Mouse (Mus musculus): Measurements from ENCODE around the gene Coro2a.
A peak's percentile ranks its signal among the peaks of the same experiment; 100 is the strongest.

Gene Coro2a

GRCm38 (mm10) chr4:46554295-46555069 is 47.5 kb downstream of the Coro2a start:
- TF ChIP-seq NANOG (IDR thresholded peaks at IDR 0.05; ENCODE audit: borderline replicate concordance, low read length) = no peak
- H3K9me3 ChIP-seq (ENCODE audit: low read length) = no peaks in the 10 kb centered on the region
- H3K4me3 ChIP-seq (replicated peaks; ENCODE audit: low read length) = no peak overlapping the region
- peaks cover 19% of the 10 kb centered on the region for H3K4me1 ChIP-seq (replicated peaks; ENCODE audit: low read depth, low read length)
- H3K36me3 ChIP-seq (ENCODE audit: insufficient read depth, low read length) = no peaks in the 10 kb centered on the region
- 0 out of 2 replicates have a peak, but pooled peaks cover 6% of the 10 kb centered on the region for H3K27me3 ChIP-seq (ENCODE audit: insufficient read depth, low read length)

- Histone ChIP-seq H3K4me3 (replicated peaks; ENCODE audit: low read length) (no peak overlapping the region), H3K27me3 (ENCODE audit: insufficient read depth, low read length) (peaks cover 9% of the 10 kb centered on the region; the same call in 1 of the 2 replicates), H3K4me1 (replicated peaks; ENCODE audit: low read depth, low read length) (peaks cover 19% of the 10 kb centered on the region), H3K36me3 (ENCODE audit: insufficient read depth, low read length) (no peaks in the 10 kb centered on the region), H3K9me3 (ENCODE audit: low read length) (no peaks in the 10 kb centered on the region)
- no peak for TF ChIP-seq NANOG (IDR thresholded peaks at IDR 0.05; ENCODE audit: borderline replicate concordance, low read length)
Measured at GRCm38 (mm10) chr4:46553864-46554263, 48.1 kb downstream of the Coro2a start.

GRCm38 (mm10) chr4:46550406-46550805 is 51.6 kb downstream of the Coro2a start:
- Histone ChIP-seq H3K27me3 (ENCODE audit: insufficient read depth, low read length) (peaks cover 10% of the 10 kb centered on the region), H3K4me1 (replicated peaks; ENCODE audit: low read depth, low read length) (peaks cover 32% of the 10 kb centered on the region), H3K4me3 (replicated peaks; ENCODE audit: low read length) (no peak overlapping the region), H3K36me3 (ENCODE audit: insufficient read depth, low read length) (no peaks in the 10 kb centered on the region), H3K9me3 (ENCODE audit: low read length) (no peaks in the 10 kb centered on the region)
- TF ChIP-seq CTCF (conservative IDR thresholded peaks at IDR 0.05; ENCODE audit: low read length) (no peak), POU5F1 (IDR thresholded peaks at IDR 0.05; ENCODE audit: borderline replicate concordance, low read length) (no peak), NANOG (IDR thresholded peaks at IDR 0.05; ENCODE audit: borderline replicate concordance, low read length) (no peak)

GRCm38 (mm10) chr4:46549979-46550378 is 52.0 kb downstream of the Coro2a start:
- no peaks in the 10 kb centered on the region for H3K36me3 ChIP-seq (ENCODE audit: insufficient read depth, low read length)
- no peaks in the 10 kb centered on the region for H3K9me3 ChIP-seq (ENCODE audit: low read length)
- no peak for TF ChIP-seq POU5F1 (IDR thresholded peaks at IDR 0.05; ENCODE audit: borderline replicate concordance, low read length)
- no peak for TF ChIP-seq NANOG (IDR thresholded peaks at IDR 0.05; ENCODE audit: borderline replicate concordance, low read length)
- TF ChIP-seq CTCF (conservative IDR thresholded peaks at IDR 0.05; ENCODE audit: low read length) = no peak
- H3K4me3 ChIP-seq (replicated peaks; ENCODE audit: low read length) = no peak overlapping the region
- peaks cover 33% of the 10 kb centered on the region for H3K4me1 ChIP-seq (replicated peaks; ENCODE audit: low read depth, low read length)
- H3K27me3 ChIP-seq (ENCODE audit: insufficient read depth, low read length) = peaks cover 10% of the 10 kb centered on the region

- no peak overlapping the region for H3K4me3 ChIP-seq (replicated peaks; ENCODE audit: low read length)
- peaks cover 10% of the 10 kb centered on the region for H3K27me3 ChIP-seq (ENCODE audit: insufficient read depth, low read length)
- no peaks in the 10 kb centered on the region for H3K36me3 ChIP-seq (ENCODE audit: insufficient read depth, low read length)
- H3K4me1 ChIP-seq (replicated peaks; ENCODE audit: low read depth, low read length) = peaks cover 39% of the 10 kb centered on the region
- TF ChIP-seq NANOG (IDR thresholded peaks at IDR 0.05; ENCODE audit: borderline replicate concordance, low read length) (no peak), POU5F1 (IDR thresholded peaks at IDR 0.05; ENCODE audit: borderline replicate concordance, low read length) (no peak), CTCF (conservative IDR thresholded peaks at IDR 0.05; ENCODE audit: low read length) (no peak)
- H3K9me3 ChIP-seq (ENCODE audit: low read length) = no peaks in the 10 kb centered on the region
Measured at GRCm38 (mm10) chr4:46546709-46547108, 55.3 kb downstream of the Coro2a start.

GRCm38 (mm10) chr4:46545498-46545897 is 56.5 kb downstream of the Coro2a start:
- Histone ChIP-seq H3K4me3 (replicated peaks; ENCODE audit: low read length) (peak overlapping the region; percentile 26; the same call in 1 of the 2 replicates), H3K9me3 (ENCODE audit: low read length) (no peaks in the 10 kb centered on the region), H3K27me3 (ENCODE audit: insufficient read depth, low read length) (peaks cover 16% of the 10 kb centered on the region), H3K4me1 (replicated peaks; ENCODE audit: low read depth, low read length) (peaks cover 42% of the 10 kb centered on the region), H3K36me3 (ENCODE audit: insufficient read depth, low read length) (no peaks in the 10 kb centered on the region)
- TF ChIP-seq CTCF (conservative IDR thresholded peaks at IDR 0.05; ENCODE audit: low read length) (no peak), POU5F1 (IDR thresholded peaks at IDR 0.05; ENCODE audit: borderline replicate concordance, low read length) (no peak), NANOG (IDR thresholded peaks at IDR 0.05; ENCODE audit: borderline replicate concordance, low read length) (no peak)

- Histone ChIP-seq H3K36me3 (ENCODE audit: insufficient read depth, low read length) (no peaks in the 10 kb centered on the region), H3K27me3 (ENCODE audit: insufficient read depth, low read length) (peaks cover 25% of the 10 kb centered on the region), H3K9me3 (ENCODE audit: low read length) (no peaks in the 10 kb centered on the region), H3K4me3 (replicated peaks; ENCODE audit: low read length) (no peak overlapping the region), H3K4me1 (replicated peaks; ENCODE audit: low read depth, low read length) (peaks cover 42% of the 10 kb centered on the region)
- TF ChIP-seq CTCF (conservative IDR thresholded peaks at IDR 0.05; ENCODE audit: low read length) = peak; percentile 74
- no peak for TF ChIP-seq POU5F1 (IDR thresholded peaks at IDR 0.05; ENCODE audit: borderline replicate concordance, low read length)
Measured at GRCm38 (mm10) chr4:46544313-46544712, 57.7 kb downstream of the Coro2a start.

- Histone ChIP-seq H3K9me3 (ENCODE audit: low read length) (no peaks in the 10 kb centered on the region), H3K27me3 (ENCODE audit: insufficient read depth, low read length) (peaks cover 27% of the 10 kb centered on the region), H3K4me1 (replicated peaks; ENCODE audit: low read depth, low read length) (peaks cover 42% of the 10 kb centered on the region), H3K4me3 (replicated peaks; ENCODE audit: low read length) (no peak overlapping the region), H3K36me3 (ENCODE audit: insufficient read depth, low read length) (no peaks in the 10 kb centered on the region)
- no peak for TF ChIP-seq NANOG (IDR thresholded peaks at IDR 0.05; ENCODE audit: borderline replicate concordance, low read length)
- TF ChIP-seq CTCF (conservative IDR thresholded peaks at IDR 0.05; ENCODE audit: low read length) = no peak
- TF ChIP-seq POU5F1 (IDR thresholded peaks at IDR 0.05; ENCODE audit: borderline replicate concordance, low read length) = no peak
Measured at GRCm38 (mm10) chr4:46543366-46544050, 58.5 kb downstream of the Coro2a start.

Measured in E14TG2a.4 (cell line).